Mouse (Mus musculus): ENCODE data around the gene Eif2a. TPM values are rescaled to one million over a fixed set of nuclear protein-coding genes. Genes with fewer than 3 reads are reported as not detected.
"Not testable (repeated sequence)": the region's sequence is repeated elsewhere in the genome, so short reads cannot be mapped to it uniquely, and the experiment has no call there.

The Eif2a gene
- total and polyA plus RNA-seq, 3 experiments, result 116 to 241 (median 119) TPM

- Histone ChIP-seq H3K27ac (ENCODE audit: insufficient read depth, low read depth) (peak overlapping the region; percentile 57; the same call in 1 of the 2 replicates), H3K4me2 (ENCODE audit: insufficient read depth, low read depth, poor library complexity, severe bottlenecking) (peak overlapping the region; percentile 21; the same call in 1 of the 2 replicates), H3K36me3 (replicated peaks in 1 of 2; ENCODE audit: control insufficient read depth in 1 of 2, insufficient read depth in 1 of 2, low read length in 1 of 2) (peaks cover 24 to 52% of the 10 kb centered on the region in 2 experiments), H3K4me1 (ENCODE audit: control insufficient read depth in 1 of 2, insufficient read depth in 2 of 2) (peaks cover 2 to 38% of the 10 kb centered on the region in 2 experiments; a peak in 3 of 4 replicates)
- in situ Hi-C loops (cut with MboI; ENCODE audit: low pct_ligation_motif_present, low pct_unique_long_range_greater_than_20kb, low sequenced_read_pairs); H3K79me2 ChIP-seq (replicated peaks; ENCODE audit: control insufficient read depth, extremely low read depth, insufficient read depth, poor library complexity, severe bottlenecking); H3K9ac ChIP-seq (ENCODE audit: insufficient read depth, low read depth); H3K4me3 ChIP-seq (replicated peaks in 1 of 3; ENCODE audit: low read depth in 2 of 3, low read length in 2 of 3, poor library complexity in 1 of 3); H3K27me3 ChIP-seq (replicated peaks); DNase-seq (ENCODE audit: extremely low read depth); H3K9me3 ChIP-seq (replicated peaks; ENCODE audit: low read length); dilution Hi-C loops (cut with MboI; ENCODE audit: extremely low pct_ligation_motif_present, extremely low pct_unique_long_range_greater_than_20kb, low sequenced_read_pairs): not testable (repeated sequence)
- TF ChIP-seq TCF12 (IDR thresholded peaks at IDR 0.05; ENCODE audit: low read depth, low read length) (peak; percentile 56; the same call in 1 of the 2 replicates), MAX (IDR thresholded peaks at IDR 0.05; ENCODE audit: low read length) (peak; percentile 76), EP300 (IDR thresholded peaks at IDR 0.05; ENCODE audit: low read length) (peak; percentile 37; the same call in 1 of the 2 replicates), SIN3A (IDR thresholded peaks at IDR 0.05; ENCODE audit: low read length) (peak; percentile 54; the same call in 1 of the 2 replicates), ETS1 (conservative IDR thresholded peaks at IDR 0.05; ENCODE audit: low read depth, low read length) (peak; percentile 76), BHLHE40 (IDR thresholded peaks at IDR 0.05; ENCODE audit: low read depth, low read length) (peak; percentile 89), MEF2A (IDR thresholded peaks at IDR 0.05; ENCODE audit: borderline replicate concordance, low read depth, low read length) (0 out of 2 replicates have a peak, but pooled peaks have one; percentile 28)
Measured at GRCm38 (mm10) chr3:58592666-58593065, 67.0 kb downstream of the Eif2a start.

GRCm38 (mm10) chr3:58593623-58594022 lies 68.0 kb downstream of the Eif2a start:
- peaks cover 7% of the 10 kb centered on the region for H3K79me2 ChIP-seq (replicated peaks; ENCODE audit: control insufficient read depth, extremely low read depth, insufficient read depth, poor library complexity, severe bottlenecking)
- H3K36me3 ChIP-seq (replicated peaks in 1 of 2; ENCODE audit: control insufficient read depth in 1 of 2, insufficient read depth in 1 of 2, low read length in 1 of 2), result peaks cover 20 to 49% of the 10 kb centered on the region in 2 experiments
- in situ Hi-C loops (cut with MboI; ENCODE audit: low pct_ligation_motif_present, low pct_unique_long_range_greater_than_20kb, low sequenced_read_pairs) (no loop called here), dilution Hi-C loops (cut with MboI; ENCODE audit: extremely low pct_ligation_motif_present, extremely low pct_unique_long_range_greater_than_20kb, low sequenced_read_pairs) (no loop called here)
- no peak overlapping the region for H3K4me2 ChIP-seq (ENCODE audit: insufficient read depth, low read depth, poor library complexity, severe bottlenecking)
- peak overlapping the region; percentile 41; the same call in 1 of the 2 replicates for H3K27ac ChIP-seq (ENCODE audit: insufficient read depth, low read depth)
- no peaks in the 10 kb centered on the region for H3K27me3 ChIP-seq (replicated peaks)
- H3K9ac ChIP-seq (ENCODE audit: insufficient read depth, low read depth), result peak overlapping the region; percentile 44; the same call in 1 of the 2 replicates
- H3K4me3 ChIP-seq (replicated peaks in 1 of 3; ENCODE audit: low read depth in 2 of 3, low read length in 2 of 3, poor library complexity in 1 of 3), result no peak overlapping the region
- peaks cover 2% of the 10 kb centered on the region for H3K9me3 ChIP-seq (replicated peaks; ENCODE audit: low read length)
- H3K4me1 ChIP-seq (ENCODE audit: control insufficient read depth in 1 of 2, insufficient read depth in 2 of 2), result peaks cover 2 to 32% of the 10 kb centered on the region in 2 experiments; a peak in 3 of 4 replicates
- DNase-seq (ENCODE audit: extremely low read depth), result peak; percentile 81
- TF ChIP-seq ZKSCAN1 (IDR thresholded peaks at IDR 0.05; ENCODE audit: borderline replicate concordance, low read depth, low read length) (no peak), TCF12 (IDR thresholded peaks at IDR 0.05; ENCODE audit: low read depth, low read length) (peak; percentile 89), MAFK (IDR thresholded peaks at IDR 0.05; ENCODE audit: insufficient replicate concordance, low read length) (no peak), HCFC1 (IDR thresholded peaks at IDR 0.05; ENCODE audit: low read depth, low read length) (no peak), MAZ (IDR thresholded peaks at IDR 0.05; ENCODE audit: low read depth, low read length) (no peak), PAX5 (IDR thresholded peaks at IDR 0.05; ENCODE audit: low read length) (no peak), MAX (IDR thresholded peaks at IDR 0.05; ENCODE audit: low read length) (no peak), ZMIZ1 (IDR thresholded peaks at IDR 0.05; ENCODE audit: low read depth, low read length) (no peak), E2F4 (IDR thresholded peaks at IDR 0.05; ENCODE audit: insufficient replicate concordance, low read depth, low read length) (no peak), ZC3H11A (IDR thresholded peaks at IDR 0.05; ENCODE audit: low read depth, low read length) (no peak), TBP (conservative IDR thresholded peaks at IDR 0.05; ENCODE audit: low read depth, low read length) (0 out of 2 replicates have a peak, but pooled peaks have one; percentile 42), ELF1 (IDR thresholded peaks at IDR 0.05; ENCODE audit: low read depth, low read length) (no peak), MXI1 (IDR thresholded peaks at IDR 0.05; ENCODE audit: low read depth, low read length) (no peak), POLR2AphosphoS2 (IDR thresholded peaks at IDR 0.05; ENCODE audit: low read depth, low read length) (0 out of 2 replicates have a peak, but pooled peaks have one; percentile 35), NELFE (IDR thresholded peaks at IDR 0.05; ENCODE audit: low read depth, low read length) (no peak), SMC3 (IDR thresholded peaks at IDR 0.05; ENCODE audit: low read depth, low read length) (no peak), POLR2A (IDR thresholded peaks at IDR 0.05; ENCODE audit: low read depth, low read length) (peak; percentile 30; the same call in 1 of the 2 replicates), JUN (IDR thresholded peaks at IDR 0.05; ENCODE audit: insufficient read depth, low read depth, low read length) (no peak; the same call in 1 of the 2 replicates), USF2 (conservative IDR thresholded peaks at IDR 0.05; ENCODE audit: low read depth, low read length) (no peak), ETS1 (conservative IDR thresholded peaks at IDR 0.05; ENCODE audit: low read depth, low read length) (peak; percentile 92), GABPA (IDR thresholded peaks at IDR 0.05; ENCODE audit: insufficient replicate concordance, low read depth, low read length) (no peak), MEF2A (IDR thresholded peaks at IDR 0.05; ENCODE audit: borderline replicate concordance, low read depth, low read length) (peak; percentile 66; the same call in 1 of the 2 replicates), BHLHE40 (IDR thresholded peaks at IDR 0.05; ENCODE audit: low read depth, low read length) (peak; percentile 73), ZNF384 (IDR thresholded peaks at IDR 0.05; ENCODE audit: low read depth, low read length) (peak; percentile 55), USF1 (IDR thresholded peaks at IDR 0.05; ENCODE audit: low read depth, low read length) (no peak), IRF4 (IDR thresholded peaks at IDR 0.05; ENCODE audit: low read depth, low read length) (peak; percentile 90), RAD21 (IDR thresholded peaks at IDR 0.05; ENCODE audit: low read depth, low read length) (no peak; the same call in 1 of the 2 replicates), KAT2A (IDR thresholded peaks at IDR 0.05; ENCODE audit: insufficient replicate concordance, low read length) (no peak), CHD1 (IDR thresholded peaks at IDR 0.05; ENCODE audit: low read depth, low read length) (no peak)

Data from CH12.LX (cell line).